Mouse (Mus musculus) T-helper 17 cell (primary cell): ENCODE measurements around the gene Fat1.

Experiments used
- in situ Hi-C, 2 experiments: fragments of 300-600 bp; cut with MboI, MseI; formaldehyde crosslinking; loops; 1 replicate in 1 of 2; 2 replicates in 1 of 2; pipeline ENCODE4 v1.15.1; 2025; ENCODE audit warnings: high pct_unique_total_duplicates in 2 of 2

The Fat1 gene

DNA sequence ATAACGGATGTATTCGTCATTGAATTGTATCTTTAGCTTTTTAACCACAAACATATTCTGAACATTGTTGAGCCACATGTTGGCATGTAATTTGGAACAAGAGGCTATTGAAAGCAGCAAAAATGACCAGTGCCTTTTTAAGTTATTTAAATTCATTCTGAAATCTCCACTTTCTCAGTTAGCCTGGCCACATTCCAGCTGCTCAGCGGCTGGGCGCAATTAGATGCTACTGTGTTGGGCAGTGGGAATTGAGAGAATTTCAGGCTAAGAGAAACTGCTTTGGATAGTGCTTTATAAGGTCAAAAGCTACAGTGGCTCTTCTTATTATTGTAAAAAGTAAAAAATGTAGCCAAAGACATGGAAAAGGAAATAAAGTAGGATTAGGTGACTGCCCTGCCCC lies 67.4 kb downstream of the Fat1 start:
- in situ Hi-C loops = no loop called here

GRCm38 (mm10) chr8:45004021-45004420 lies 68.8 kb downstream of the Fat1 start:
- in situ Hi-C loops = no loop called here

GRCm38 (mm10) chr8:45010685-45011084 lies 75.4 kb downstream of the Fat1 start:
- in situ Hi-C loops = no loop called here

DNA sequence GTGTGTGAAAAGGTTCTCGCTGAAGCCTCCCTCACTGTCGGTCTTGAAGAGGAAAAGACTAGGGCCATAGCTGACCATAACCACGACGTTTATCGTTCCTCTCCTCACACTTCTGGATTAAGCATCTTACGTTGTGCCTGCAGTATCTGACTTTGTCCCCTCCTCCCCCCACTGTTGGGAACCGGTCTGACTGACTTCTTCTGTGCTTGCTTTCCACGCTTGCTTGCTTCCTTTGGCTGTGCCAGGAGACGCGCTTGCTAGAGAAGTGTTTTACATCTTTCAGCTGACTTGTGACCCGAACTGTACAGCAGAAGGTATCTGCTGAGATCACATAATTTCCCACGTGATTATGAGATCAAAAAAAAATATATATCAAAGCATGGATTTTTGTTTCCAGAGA lies 76.5 kb downstream of the Fat1 start:
- in situ Hi-C loops = no loop called here

DNA sequence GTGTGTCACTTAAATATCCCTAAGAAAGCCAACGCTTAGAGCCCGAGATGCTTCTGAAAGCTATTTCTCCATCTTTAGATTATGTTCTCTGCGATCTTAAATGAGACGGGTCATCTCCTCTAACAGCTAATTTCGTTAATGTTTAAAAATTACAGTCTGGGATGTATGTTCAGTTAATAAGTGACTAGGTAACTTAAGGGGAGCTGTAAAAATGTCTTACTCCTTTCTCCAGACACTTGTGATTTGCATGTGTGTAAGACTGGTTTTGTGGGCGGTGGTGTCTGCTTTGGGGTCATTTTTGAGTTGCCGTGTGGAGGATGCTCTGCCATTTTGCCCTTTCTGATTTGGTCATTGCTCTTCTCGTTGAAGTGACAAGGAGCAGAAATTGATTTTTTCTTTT lies 78.6 kb downstream of the Fat1 start:
- in situ Hi-C loops = no loop called here

GRCm38 (mm10) chr8:45014498-45015067 lies 79.3 kb downstream of the Fat1 start:
- in situ Hi-C loops = no loop called here

- in situ Hi-C loops = no loop called here
These were observed 80.6 kb downstream of the Fat1 start for GRCm38 (mm10) chr8:45015876-45016275.

GRCm38 (mm10) chr8:45019241-45019640 lies 84.0 kb downstream of the Fat1 start:
- in situ Hi-C loops = no loop called here

- in situ Hi-C loops = no loop called here
These were observed 85.9 kb downstream of the Fat1 start for GRCm38 (mm10) chr8:45021171-45021570.

DNA sequence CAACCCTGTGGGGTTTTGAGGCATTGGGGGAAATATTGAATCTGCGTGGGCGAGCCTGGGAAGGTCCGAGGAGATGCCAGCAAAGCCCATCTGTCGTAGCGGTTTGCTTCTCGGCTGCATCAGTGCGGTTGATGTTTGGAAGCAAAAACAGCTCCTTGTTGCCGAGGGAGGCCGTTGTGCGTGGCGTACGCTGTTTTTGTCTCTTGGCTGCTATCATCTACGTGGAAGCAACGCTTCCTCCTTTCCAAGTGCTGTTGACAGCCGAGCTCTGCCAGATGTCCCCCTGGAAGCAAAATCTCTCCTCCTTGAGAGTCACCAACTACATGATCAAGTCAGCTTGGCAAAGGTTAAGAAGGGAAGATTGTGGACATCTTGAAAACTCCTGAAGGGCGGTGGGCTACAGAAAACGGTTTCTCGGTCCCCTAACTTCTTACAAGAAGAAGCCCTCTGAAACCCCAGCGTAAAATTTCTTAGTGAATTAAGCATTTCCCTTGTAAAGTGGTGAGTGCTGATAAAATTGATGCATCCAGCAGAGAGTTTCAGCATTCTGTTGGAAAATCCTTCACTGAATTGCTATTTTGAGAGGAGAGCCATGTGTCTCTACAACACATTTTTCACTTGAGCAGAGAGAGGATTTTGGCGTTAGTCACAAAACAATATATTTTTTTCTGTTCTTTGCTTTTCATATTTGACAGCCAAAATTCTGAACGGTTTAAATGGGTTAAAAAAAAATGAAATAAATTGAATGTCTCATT lies 86.8 kb downstream of the Fat1 start:
- in situ Hi-C loops = no loop called here

GRCm38 (mm10) chr8:45028081-45028497 lies 92.8 kb downstream of the Fat1 start:
- in situ Hi-C loops = no loop called here

- in situ Hi-C loops = no loop called here
These were observed 103.1 kb downstream of the Fat1 start for GRCm38 (mm10) chr8:45038350-45038749.

- in situ Hi-C loops = no loop called here
These were observed 108.9 kb downstream of the Fat1 start for GRCm38 (mm10) chr8:45044160-45044559.

DNA sequence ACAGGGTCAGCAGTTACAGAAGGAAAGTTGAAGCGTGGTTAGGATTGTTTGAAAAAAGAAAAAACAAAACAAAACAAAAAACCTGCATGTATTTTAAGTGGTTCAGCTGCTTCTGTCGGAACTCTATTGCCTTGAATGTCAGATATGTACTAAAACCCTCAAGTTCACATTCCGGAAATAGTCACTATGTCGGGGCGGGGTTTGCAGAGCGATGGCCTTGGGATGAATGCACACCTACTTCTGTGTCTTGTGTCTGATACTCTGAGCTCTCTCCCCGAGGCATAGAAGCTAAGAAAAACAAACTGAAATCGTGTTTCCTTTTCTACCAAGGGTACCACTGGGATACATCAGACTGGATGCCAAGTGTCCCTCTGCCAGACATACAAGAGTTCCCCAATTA lies 115.2 kb downstream of the Fat1 start:
- in situ Hi-C loops = loop anchor here in 1 of 2 experiments (10.0 kb wide), 1 partner anchor 184 kb away; no protein-coding TSS in a partner anchor

DNA sequence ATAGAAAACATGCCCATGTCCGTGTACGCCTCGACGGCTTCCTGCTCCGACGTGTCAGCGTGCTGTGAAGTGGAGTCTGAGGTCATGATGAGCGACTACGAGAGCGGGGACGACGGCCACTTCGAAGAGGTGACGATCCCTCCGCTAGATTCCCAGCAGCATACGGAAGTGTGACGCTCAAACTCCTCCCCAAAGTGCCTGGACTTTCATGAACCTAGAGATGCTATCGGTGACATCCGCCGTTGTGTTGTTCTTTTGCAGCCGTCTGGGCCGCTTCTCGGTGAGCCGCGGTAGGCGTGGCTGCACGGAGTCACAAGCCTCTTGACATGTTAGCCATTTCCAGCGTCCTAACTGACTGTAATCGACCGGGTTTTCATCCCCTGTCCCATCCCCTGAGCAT lies 116.0 kb downstream of the Fat1 start:
- in situ Hi-C loops = loop anchor here in 1 of 2 experiments (10.0 kb wide), 1 partner anchor 184 kb away; no protein-coding TSS in a partner anchor

GRCm38 (mm10) chr8:45052205-45052604 lies 117.0 kb downstream of the Fat1 start:
- in situ Hi-C loops = loop anchor here in 1 of 2 experiments (10.0 kb wide), 1 partner anchor 183 kb away; no protein-coding TSS in a partner anchor

DNA sequence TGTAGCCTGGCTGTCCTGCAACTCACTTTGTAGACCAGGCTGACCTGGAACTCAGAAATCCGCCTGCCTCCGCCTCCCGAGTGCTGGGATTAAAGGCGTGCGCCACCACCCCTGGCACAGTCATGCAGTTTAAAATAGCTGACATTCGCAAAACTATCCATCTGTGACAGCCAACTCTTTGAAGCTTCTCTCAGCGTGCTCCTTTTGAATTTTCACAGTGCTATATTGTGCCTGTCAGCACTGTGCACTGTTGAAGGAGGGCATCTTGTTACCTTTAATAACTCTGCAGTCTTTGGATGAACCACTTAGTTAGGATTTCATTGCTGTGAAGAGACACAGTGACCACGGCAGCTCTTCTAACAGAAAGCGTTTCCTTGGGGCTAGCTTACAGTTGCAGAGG lies 117.4 kb downstream of the Fat1 start:
- in situ Hi-C loops = loop anchor here in 1 of 2 experiments (10.0 kb wide), 1 partner anchor 182 kb away; no protein-coding TSS in a partner anchor

DNA sequence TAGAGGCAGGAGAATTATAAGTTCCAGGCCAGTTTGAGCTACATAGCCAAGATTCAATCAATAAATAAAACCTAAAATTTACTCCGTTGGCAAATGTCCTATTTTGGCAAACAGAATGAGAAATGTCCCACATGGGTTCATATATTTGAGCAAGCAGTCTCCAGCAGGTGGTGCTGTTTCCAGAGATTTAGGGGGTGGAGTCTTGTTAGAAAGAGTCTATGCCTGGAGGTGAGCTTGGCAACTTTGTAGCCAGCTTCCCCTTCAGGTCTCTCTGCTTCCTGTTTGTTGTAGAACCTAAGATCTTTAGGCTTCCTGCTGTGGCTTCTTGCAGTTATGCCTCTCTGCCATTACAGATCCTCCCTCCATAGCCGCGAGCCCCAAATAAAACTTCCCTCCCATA lies 120.3 kb downstream of the Fat1 start:
- in situ Hi-C loops = loop anchor here in 1 of 2 experiments (10.0 kb wide), 1 partner anchor 179 kb away; no protein-coding TSS in a partner anchor

- in situ Hi-C loops = loop anchor here in 1 of 2 experiments (10.0 kb wide), 1 partner anchor 178 kb away; no protein-coding TSS in a partner anchor
These were observed 121.6 kb downstream of the Fat1 start for GRCm38 (mm10) chr8:45056810-45057209.

DNA sequence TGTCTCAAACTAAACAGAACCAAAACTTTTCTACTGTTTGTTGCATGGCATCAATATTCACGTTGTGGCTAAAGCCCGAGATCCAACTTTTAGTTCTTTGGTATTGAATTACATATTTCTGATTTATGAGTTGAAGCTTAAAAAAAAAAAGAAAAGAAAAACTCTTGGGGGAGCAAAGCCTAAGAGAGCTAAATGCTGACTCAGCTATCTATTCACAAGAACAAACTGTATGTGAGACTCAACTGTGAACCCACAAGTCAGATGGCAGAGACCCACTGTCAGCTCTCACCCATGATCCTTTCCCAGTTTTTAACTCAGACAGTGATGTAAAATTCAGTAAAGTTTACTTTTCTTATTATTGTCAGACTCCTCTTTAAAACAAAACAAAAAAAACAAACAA lies 124.8 kb downstream of the Fat1 start:
- in situ Hi-C loops = no loop called here

- in situ Hi-C loops = no loop called here
These were observed 127.1 kb downstream of the Fat1 start for GRCm38 (mm10) chr8:45062311-45062710.

GRCm38 (mm10) chr8:45062982-45063924 lies 128.0 kb downstream of the Fat1 start:
- in situ Hi-C loops = no loop called here
